ENCODE assay signal across 8 mouse cellular contexts in genomic region chr5:88862163-88862562, GRCm38 (mm10). TPM values are rescaled to one million over a fixed set of nuclear protein-coding genes. Genes with fewer than 3 reads are reported as not detected.
DNase-seq lines count a peak whose midpoint lies in the region; TF ChIP-seq lines count a peak whose summit lies in the region.

No protein-coding gene starts in this region.

- H3K36me3 ChIP-seq in thymus, adult 2 months (ENCODE audit: control insufficient read depth, insufficient read depth, low read length), result no peaks in the 10 kb centered on the region

- intact Hi-C loops in gastrocnemius, adult 2 months (cut with DNase I), result loop anchor here (1.0 kb wide), 1 partner anchor 523 kb away; no protein-coding TSS in a partner anchor
- intact Hi-C loops in gastrocnemius, postnatal 14 days (cut with DNase I; ENCODE audit: low total_unique reads), result no loop called here

- DNase-seq in gastrocnemius, adult 2 months, result no peak
- DNase-seq in gastrocnemius, postnatal 14 days, result no peak
- peak; percentile 10 for DNase-seq in thymus, adult 2 months
- DNase-seq in thymus, adult 18-20 months, result no peak
- DNase-seq in forelimb bud, embryonic 11.5 days (ENCODE audit: low read depth, low spot score), result peak; percentile 16
- DNase-seq in naive thymus-derived CD4-positive, alpha-beta T cell, adult 2 months (ENCODE audit: low read depth), result peak; percentile 46
- no peak for DNase-seq in cerebellum, adult 9-11 months
- DNase-seq in right cerebral cortex, adult 18-20 months, result no peak

- peak; percentile 68 for TF ChIP-seq CTCF in gastrocnemius, adult 2 months (IDR thresholded peaks at IDR 0.05)
- TF ChIP-seq CTCF in thymus, adult 2 months (IDR thresholded peaks at IDR 0.05; ENCODE audit: borderline replicate concordance, control insufficient read depth, extremely low read depth, insufficient read depth, low read length, poor library complexity), result no peak

- H3K27ac ChIP-seq in gastrocnemius, adult 2 months, result no peak overlapping the region
- H3K27ac ChIP-seq in thymus, adult 2 months (ENCODE audit: control insufficient read depth, insufficient read depth, low read length), result no peak overlapping the region

- no peaks in the 10 kb centered on the region for H3K4me1 ChIP-seq in thymus, adult 2 months (replicated peaks; ENCODE audit: control insufficient read depth, insufficient read depth, low read length)

- no peak for TF ChIP-seq POLR2A in thymus, adult 2 months (IDR thresholded peaks at IDR 0.05; ENCODE audit: control insufficient read depth, extremely low read depth, insufficient read depth, low read length, poor library complexity)

- H3K27me3 ChIP-seq in thymus, adult 2 months (ENCODE audit: control insufficient read depth, insufficient read depth, low read length), result no peaks in the 10 kb centered on the region

- H3K4me3 ChIP-seq in gastrocnemius, adult 2 months, result no peak overlapping the region
- H3K4me3 ChIP-seq in thymus, adult 2 months (ENCODE audit: control insufficient read depth, insufficient read depth, low read length), result no peak overlapping the region

- 87% methylated on average over 3 of the region's 3 CpGs for WGBS in thymus, adult 2 months

RNA-seq across cellular contexts. Expression of gene Slc4a4, which starts 24.5 kb away (rescaled TPM):
- 10 to 100 TPM; 14.0 to 19.8 TPM for total RNA-seq in gastrocnemius, adult 2 months (2021)
- total RNA-seq in gastrocnemius, postnatal 14 days (2021), result 1 to 10 TPM; 4.7 to 6.0 TPM
- polyA plus RNA-seq in thymus, adult 2 months (2012; rRNA removed), result 2.0 and 3.2 TPM in 2 replicates

Comparison
In these comparisons a context has a peak if more than half of its experiments do, and no peak if none do; other contexts are left out.
1. DNase-seq: peak in thymus, adult 2 months (single experiment), forelimb bud, embryonic 11.5 days (single experiment) and naive thymus-derived CD4-positive, alpha-beta T cell, adult 2 months (single experiment); none in gastrocnemius, adult 2 months (single experiment), gastrocnemius, postnatal 14 days (single experiment), thymus, adult 18-20 months (0 of 2), cerebellum, adult 9-11 months (single experiment) and right cerebral cortex, adult 18-20 months (single experiment).